In the genomic region with DNA sequence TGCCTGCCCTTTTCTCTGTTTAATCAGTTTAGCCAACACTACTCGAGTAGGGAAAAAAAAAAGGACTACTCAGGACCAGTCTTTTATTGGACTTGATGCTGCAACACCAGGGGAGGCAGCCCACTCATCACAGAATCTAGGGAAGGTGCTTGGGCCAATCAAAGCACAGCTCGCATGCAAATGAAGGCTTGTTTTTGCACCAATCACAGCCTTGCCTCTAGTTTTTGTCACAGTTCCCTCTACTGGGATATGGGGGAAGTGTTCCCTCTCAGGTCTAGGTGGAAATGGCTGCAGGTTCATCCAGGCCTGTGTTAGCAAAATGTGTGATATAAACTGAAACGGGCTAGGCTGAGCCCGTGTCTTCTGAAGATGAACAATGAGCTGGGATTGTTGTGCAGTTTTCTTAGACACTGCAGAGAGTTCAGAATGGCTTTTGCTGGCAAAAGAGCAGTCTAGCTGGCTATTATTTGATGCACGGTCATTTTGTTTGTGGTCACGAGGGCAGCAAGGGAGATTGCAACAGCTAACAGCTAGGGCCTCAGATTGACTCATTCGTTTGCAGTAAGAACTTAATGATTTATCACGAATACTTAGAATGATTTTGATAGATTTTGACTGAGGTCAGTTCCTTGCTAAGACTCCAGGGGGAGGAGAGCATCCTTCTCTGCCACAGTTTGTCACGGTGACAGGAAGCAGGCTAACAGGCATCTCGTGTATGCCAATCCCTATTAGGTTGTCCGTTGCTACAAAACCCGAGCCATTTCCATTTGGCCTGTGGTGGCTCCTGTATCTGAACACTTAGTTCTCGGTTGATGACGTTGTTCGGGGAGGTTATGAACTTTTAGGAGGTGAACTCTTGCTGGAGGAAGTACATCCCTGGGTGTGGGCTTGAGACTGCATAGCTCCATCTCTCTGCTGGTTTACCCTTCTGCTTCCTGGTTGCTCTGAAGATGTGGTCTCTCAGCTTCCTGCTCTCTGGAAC, we compare ENCODE assay signal across 9 mouse cellular contexts.
DNase-seq lines count a peak whose midpoint lies in the region; ATAC-seq and TF ChIP-seq lines count a peak whose summit lies in the region.
"Had no signal": no experiment of that assay in that cellular context is flagged by ENCODE, and none has a peak within 500 bp of the region (broad histone marks: within the 10 kb centered on the region; RNA-seq: fewer than 3 reads in every experiment).

No protein-coding gene starts in this region.

- H3K36me3 ChIP-seq in forebrain, postnatal 0 days (ENCODE audit: insufficient read depth) = no peaks in the 10 kb centered on the region
- no peaks in the 10 kb centered on the region for H3K36me3 ChIP-seq in forebrain, embryonic 14.5 days (ENCODE audit: control insufficient read depth, insufficient read depth, low read length)

- TF ChIP-seq POLR2A in cortical plate, adult 2 months (IDR thresholded peaks at IDR 0.05; ENCODE audit: extremely low read depth, insufficient read depth, low read length) = no peak
- TF ChIP-seq POLR2A in olfactory bulb, adult 2 months (IDR thresholded peaks at IDR 0.05; ENCODE audit: insufficient read depth, low read depth, low read length) = no peak

- no peak for DNase-seq in forebrain, postnatal 0 days
- DNase-seq in forebrain, embryonic 14.5 days (ENCODE audit: low spot score) = no peak
- no peak for DNase-seq in left cerebral cortex, adult 2 months (ENCODE audit: extremely low spot score in 1 of 2, low spot score in 2 of 2)
- DNase-seq in left cerebral cortex, adult 18-20 months (ENCODE audit: low spot score in 2 of 2) = no peak
- DNase-seq in testis, postnatal 14 days (ENCODE audit: low spot score) = no peak
- DNase-seq in layer of hippocampus, adult 9-11 months = no peak
- DNase-seq: liver, embryonic 13.5 days had no signal

- H3K27ac ChIP-seq in forebrain, postnatal 0 days (ENCODE audit: low read depth, low read length) = peak overlapping the region; percentile 15; the same call in 1 of the 2 replicates
- H3K27ac ChIP-seq in forebrain, embryonic 14.5 days (ENCODE audit: low read depth, low read length) = no peak overlapping the region
- H3K27ac ChIP-seq in left cerebral cortex, adult 2 months = peak overlapping the region; percentile 83; the same call in 1 of the 2 replicates
- H3K27ac ChIP-seq in cortical plate, adult 2 months (ENCODE audit: insufficient read depth, low read length) = peak overlapping the region; percentile 44
- H3K27ac ChIP-seq in olfactory bulb, adult 2 months (ENCODE audit: insufficient read depth, low read depth, low read length) = peak overlapping the region; percentile 2; the same call in 1 of the 2 replicates

- no peak overlapping the region for H3K9ac ChIP-seq in forebrain, postnatal 0 days
- no peak overlapping the region for H3K9ac ChIP-seq in forebrain, embryonic 14.5 days (ENCODE audit: low read length)
- H3K9ac ChIP-seq: liver, embryonic 13.5 days had no signal

- no peaks in the 10 kb centered on the region for H3K27me3 ChIP-seq in forebrain, postnatal 0 days (ENCODE audit: insufficient read depth, low read length)
- no peaks in the 10 kb centered on the region for H3K27me3 ChIP-seq in forebrain, embryonic 14.5 days (replicated peaks; ENCODE audit: control insufficient read depth, insufficient read depth, low read length)
- H3K27me3 ChIP-seq: liver, embryonic 13.5 days had no signal

- 81% methylated on average over 15 of the region's 15 CpGs for WGBS in forebrain, postnatal 0 days
- 89% methylated on average over 15 of the region's 15 CpGs for WGBS in forebrain, embryonic 14.5 days
- 75% methylated on average over 15 of the region's 15 CpGs for WGBS in olfactory bulb, adult 2 months

- intact Hi-C loops in left cerebral cortex, adult 2 months (cut with DNase I) = no loop called here

- H3K4me1 ChIP-seq in forebrain, postnatal 0 days (ENCODE audit: insufficient read depth) = peaks cover 32% of the 10 kb centered on the region
- peaks cover 35% of the 10 kb centered on the region for H3K4me1 ChIP-seq in forebrain, embryonic 14.5 days (ENCODE audit: control insufficient read depth, insufficient read depth, low read length)
- peaks cover 34% of the 10 kb centered on the region for H3K4me1 ChIP-seq in cortical plate, adult 2 months (ENCODE audit: control insufficient read depth, insufficient read depth, low read length)
- H3K4me1 ChIP-seq in olfactory bulb, adult 2 months (ENCODE audit: control insufficient read depth, insufficient read depth, low read length) = peaks cover 46% of the 10 kb centered on the region

- H3K9me3 ChIP-seq in forebrain, postnatal 0 days (ENCODE audit: low read length) = no peaks in the 10 kb centered on the region
- H3K9me3 ChIP-seq in forebrain, embryonic 14.5 days (replicated peaks; ENCODE audit: control insufficient read depth, low read length) = no peaks in the 10 kb centered on the region
- H3K9me3 ChIP-seq: liver, embryonic 13.5 days had no signal

- peak; percentile 28; the same call in 1 of the 2 replicates for TF ChIP-seq CTCF in forebrain, postnatal 0 days (IDR thresholded peaks at IDR 0.05; ENCODE audit: low read depth)
- TF ChIP-seq CTCF in left cerebral cortex, adult 2 months (IDR thresholded peaks at IDR 0.05) = peak; percentile 15
- no peak for TF ChIP-seq CTCF in cortical plate, adult 2 months (IDR thresholded peaks at IDR 0.05; ENCODE audit: extremely low read depth, insufficient read depth, low read length)
- no peak for TF ChIP-seq CTCF in olfactory bulb, adult 2 months (IDR thresholded peaks at IDR 0.05; ENCODE audit: insufficient read depth, low read depth, low read length)

- ATAC-seq in forebrain, postnatal 0 days = peak; percentile 63; the same call in 1 of the 2 replicates
- ATAC-seq in forebrain, embryonic 14.5 days = no peak

- H3K4me2 ChIP-seq in forebrain, postnatal 0 days (ENCODE audit: low read depth) = no peak overlapping the region
- no peak overlapping the region for H3K4me2 ChIP-seq in forebrain, embryonic 14.5 days (ENCODE audit: low read length)
- H3K4me2 ChIP-seq: liver, embryonic 13.5 days had no signal

- H3K4me3 ChIP-seq in forebrain, postnatal 0 days (ENCODE audit: low read depth, low read length) = no peak overlapping the region
- H3K4me3 ChIP-seq in forebrain, embryonic 14.5 days (ENCODE audit: low read depth, low read length) = no peak overlapping the region
- no peak overlapping the region for H3K4me3 ChIP-seq in left cerebral cortex, adult 2 months
- no peak overlapping the region for H3K4me3 ChIP-seq in cortical plate, adult 2 months (ENCODE audit: insufficient read depth, low read length)
- H3K4me3 ChIP-seq in olfactory bulb, adult 2 months (ENCODE audit: insufficient read depth, low read depth, low read length) = no peak overlapping the region
- H3K4me3 ChIP-seq: liver, embryonic 13.5 days had no signal

Comparison
In these comparisons a context has a peak if more than half of its experiments do, and no peak if none do; other contexts are left out.
1. CTCF ChIP-seq: peak in forebrain, postnatal 0 days (single experiment) and left cerebral cortex, adult 2 months (single experiment); none in cortical plate, adult 2 months (single experiment) and olfactory bulb, adult 2 months (single experiment).